14 mouse cellular contexts compared by ENCODE assay signal in genomic region chr16:30627586-30628337, GRCm38 (mm10). TPM values are rescaled to one million over a fixed set of nuclear protein-coding genes. Genes with fewer than 3 reads are reported as not detected.
A peak's percentile ranks its signal among the peaks of the same experiment; 100 is the strongest.
DNase-seq lines count a peak whose midpoint lies in the region; ATAC-seq and TF ChIP-seq lines count a peak whose summit lies in the region.
"Had no signal": no experiment of that assay in that cellular context is flagged by ENCODE, and none has a peak within 500 bp of the region (broad histone marks: within the 10 kb centered on the region; RNA-seq: fewer than 3 reads in every experiment).

No protein-coding gene starts in this region.

- 45% methylated on average over 11 of the region's 11 CpGs for WGBS in hindbrain, postnatal 0 days
- 51% methylated on average over 11 of the region's 11 CpGs for WGBS in hindbrain, embryonic 16.5 days
- WGBS in heart, adult 2 months: 28% methylated on average over 11 of the region's 11 CpGs
- 52% methylated on average over 11 of the region's 11 CpGs for WGBS in intestine, embryonic 15.5 days

- no peak for TF ChIP-seq CTCF in hindbrain, postnatal 0 days (IDR thresholded peaks at IDR 0.05; ENCODE audit: low read depth)
- no peak for TF ChIP-seq CTCF in heart, adult 2 months (IDR thresholded peaks at IDR 0.05)

- no peaks in the 10 kb centered on the region for H3K9me3 ChIP-seq in hindbrain, postnatal 0 days (ENCODE audit: low read length)
- H3K9me3 ChIP-seq in hindbrain, embryonic 16.5 days (ENCODE audit: control insufficient read depth, low read length): no peaks in the 10 kb centered on the region
- no peaks in the 10 kb centered on the region for H3K9me3 ChIP-seq in intestine, embryonic 15.5 days
- H3K9me3 ChIP-seq: limb, embryonic 13.5 days had no signal

- intact Hi-C loops in heart, adult 2 months (cut with DNase I): no loop called here

- H3K36me3 ChIP-seq in hindbrain, postnatal 0 days (ENCODE audit: insufficient read depth, low read length): no peaks in the 10 kb centered on the region
- H3K36me3 ChIP-seq in hindbrain, embryonic 16.5 days (ENCODE audit: control insufficient read depth, insufficient read depth, low read length): no peaks in the 10 kb centered on the region
- no peaks in the 10 kb centered on the region for H3K36me3 ChIP-seq in heart, adult 2 months (ENCODE audit: control insufficient read depth, insufficient read depth, low read length)
- no peaks in the 10 kb centered on the region for H3K36me3 ChIP-seq in intestine, embryonic 15.5 days
- H3K36me3 ChIP-seq: limb, embryonic 13.5 days had no signal

- peak; percentile 53 for DNase-seq in hindbrain, postnatal 0 days (ENCODE audit: low spot score)
- DNase-seq in lung, postnatal 10 days: peak; percentile 31
- no peak for DNase-seq in lung, postnatal 25 days (ENCODE audit: low spot score)
- peak; percentile 29 to 33 for DNase-seq in heart, adult 2 months
- no peak for DNase-seq in urinary bladder, adult 2 months (ENCODE audit: low spot score)
- no peak for DNase-seq in layer of hippocampus, adult 9-11 months
- DNase-seq: adrenal gland, postnatal 25 days; right cerebral cortex, adult 18-20 months; thymus, postnatal 25 days had no signal

- no peak overlapping the region for H3K4me2 ChIP-seq in hindbrain, postnatal 0 days (ENCODE audit: low read depth, low read length)
- H3K4me2 ChIP-seq in hindbrain, embryonic 16.5 days (ENCODE audit: low read length): no peak overlapping the region
- H3K4me2 ChIP-seq in intestine, embryonic 15.5 days (replicated peaks): no peak overlapping the region; the same call in 1 of the 2 replicates
- H3K4me2 ChIP-seq: limb, embryonic 13.5 days had no signal

- no peak overlapping the region for H3K9ac ChIP-seq in hindbrain, postnatal 0 days (replicated peaks; ENCODE audit: low read length)
- H3K9ac ChIP-seq in hindbrain, embryonic 16.5 days (ENCODE audit: low read depth, low read length): no peak overlapping the region
- no peak overlapping the region for H3K9ac ChIP-seq in heart, adult 2 months (ENCODE audit: low read depth, low read length)
- H3K9ac ChIP-seq in intestine, embryonic 15.5 days: no peak overlapping the region
- H3K9ac ChIP-seq: limb, embryonic 13.5 days had no signal

- H3K27me3 ChIP-seq in hindbrain, postnatal 0 days (ENCODE audit: insufficient read depth, low read length): no peaks in the 10 kb centered on the region
- H3K27me3 ChIP-seq in hindbrain, embryonic 16.5 days (replicated peaks; ENCODE audit: control insufficient read depth, insufficient read depth, low read length): no peaks in the 10 kb centered on the region
- no peaks in the 10 kb centered on the region for H3K27me3 ChIP-seq in heart, adult 2 months (ENCODE audit: control insufficient read depth, insufficient read depth, low read length)
- no peaks in the 10 kb centered on the region for H3K27me3 ChIP-seq in intestine, embryonic 15.5 days (replicated peaks)
- H3K27me3 ChIP-seq: limb, embryonic 13.5 days; Patski had no signal

- peak; percentile 66 for ATAC-seq in hindbrain, postnatal 0 days
- ATAC-seq in hindbrain, embryonic 16.5 days: no peak
- ATAC-seq in intestine, embryonic 15.5 days: peak; percentile 45; the same call in 1 of the 2 replicates
- ATAC-seq: CD4-positive, CD25-positive, alpha-beta regulatory T cell, adult 4 months; Patski had no signal

- H3K27ac ChIP-seq in hindbrain, postnatal 0 days: no peak overlapping the region
- no peak overlapping the region for H3K27ac ChIP-seq in hindbrain, embryonic 16.5 days (ENCODE audit: low read depth, low read length)
- peak overlapping the region; percentile 2; the same call in 1 of the 2 replicates for H3K27ac ChIP-seq in heart, adult 2 months
- no peak overlapping the region for H3K27ac ChIP-seq in intestine, embryonic 15.5 days
- H3K27ac ChIP-seq: limb, embryonic 13.5 days had no signal

- no peak for TF ChIP-seq EP300 in heart, adult 2 months (IDR thresholded peaks at IDR 0.05; ENCODE audit: insufficient read depth, low read depth, low read length)

- H3K4me3 ChIP-seq in hindbrain, postnatal 0 days (ENCODE audit: low read length): no peak overlapping the region
- H3K4me3 ChIP-seq in hindbrain, embryonic 16.5 days (ENCODE audit: low read length): no peak overlapping the region
- H3K4me3 ChIP-seq in heart, adult 2 months: no peak overlapping the region
- no peak overlapping the region for H3K4me3 ChIP-seq in intestine, embryonic 15.5 days (replicated peaks)
- H3K4me3 ChIP-seq: limb, embryonic 13.5 days had no signal

- TF ChIP-seq POLR2A in heart, adult 2 months (IDR thresholded peaks at IDR 0.05; ENCODE audit: insufficient read depth, low read depth, low read length): no peak

- H3K4me1 ChIP-seq in hindbrain, postnatal 0 days (ENCODE audit: insufficient read depth, low read length): no peaks in the 10 kb centered on the region
- H3K4me1 ChIP-seq in hindbrain, embryonic 16.5 days (ENCODE audit: control insufficient read depth, insufficient read depth, low read depth, low read length): no peaks in the 10 kb centered on the region
- H3K4me1 ChIP-seq in heart, adult 2 months (ENCODE audit: control insufficient read depth, insufficient read depth, low read length): peaks cover 3% of the 10 kb centered on the region; the same call in 1 of the 2 replicates
- H3K4me1 ChIP-seq in intestine, embryonic 15.5 days (replicated peaks): no peaks in the 10 kb centered on the region
- H3K4me1 ChIP-seq: limb, embryonic 13.5 days had no signal

- H3K79me2 ChIP-seq in heart, adult 2 months (replicated peaks; ENCODE audit: control insufficient read depth, insufficient read depth, low read length): no peaks in the 10 kb centered on the region

RNA-seq across cellular contexts. Expression of gene Fam43a, which starts 28.2 kb away (rescaled TPM):
- 28.8 and 33.1 TPM in 2 replicates for total RNA-seq in hindbrain, postnatal 0 days (2014; rRNA removed)
- 14.4 and 14.8 TPM in 2 replicates for polyA plus RNA-seq in hindbrain, postnatal 0 days (2015; fragmentation: Nextera tagmentation; extraction: Ambion mirVana)
- 18.3 and 22.0 TPM in 2 replicates for polyA plus RNA-seq in hindbrain, embryonic 16.5 days (2015; fragmentation: Nextera tagmentation; extraction: Ambion mirVana)
- total RNA-seq in heart, adult 2 months (2021): 10 to 100 TPM; 20.7 to 22.6 TPM
- polyA plus RNA-seq in heart, adult 2 months (2012; rRNA removed): 23.9 and 27.1 TPM in 2 replicates
- polyA plus RNA-seq in intestine, embryonic 15.5 days (2015; fragmentation: Nextera tagmentation; extraction: Ambion mirVana): 12.1 and 12.5 TPM in 2 replicates
- 9.3 and 9.7 TPM in 2 replicates for polyA plus RNA-seq in urinary bladder, adult 2 months (2012; rRNA removed)

RNA-seq across cellular contexts. Expression of gene Lsg1, which starts 40.4 kb away (rescaled TPM):
- 9.9 and 16.7 TPM in 2 replicates for total RNA-seq in hindbrain, postnatal 0 days (2014; rRNA removed)
- 42.1 and 45.4 TPM in 2 replicates for polyA plus RNA-seq in hindbrain, postnatal 0 days (2015; fragmentation: Nextera tagmentation; extraction: Ambion mirVana)
- polyA plus RNA-seq in hindbrain, embryonic 16.5 days (2015; fragmentation: Nextera tagmentation; extraction: Ambion mirVana): 43.0 and 44.9 TPM in 2 replicates
- 10 to 100 TPM; 19.6 to 21.2 TPM for total RNA-seq in heart, adult 2 months (2021)
- polyA plus RNA-seq in heart, adult 2 months (2012; rRNA removed): 5.5 and 7.5 TPM in 2 replicates
- polyA plus RNA-seq in intestine, embryonic 15.5 days (2015; fragmentation: Nextera tagmentation; extraction: Ambion mirVana): 55.2 and 57.3 TPM in 2 replicates
- 22.0 and 22.5 TPM in 2 replicates for polyA plus RNA-seq in urinary bladder, adult 2 months (2012; rRNA removed)

Comparison
In these comparisons a context has a peak if more than half of its experiments do, and no peak if none do; other contexts are left out.
1. DNase-seq: peak in hindbrain, postnatal 0 days (single experiment), lung, postnatal 10 days (single experiment) and heart, adult 2 months (2 of 2); none in lung, postnatal 25 days (single experiment), urinary bladder, adult 2 months (single experiment) and layer of hippocampus, adult 9-11 months (single experiment).